Mouse (Mus musculus) heart, embryonic 11.5 days (tissue): Measurements from ENCODE around the gene Gm20388. TPM values are rescaled to one million over a fixed set of nuclear protein-coding genes. Genes with fewer than 3 reads are reported as not detected.

Source experiments
- ATAC-seq: fragments of 200-750 bp; cut with Nextera tagmentation; replicated peaks from 2 replicates; pipeline ENCODE4 v1.8.0; 2017; ENCODE audit warnings: moderate library complexity; ENCODE audit not compliant: insufficient number of reproducible peaks, low FRiP score, low TSS enrichment
- H3K27ac ChIP-seq: fragments of 300-500 bp; sonication (generic); 2 replicates; pipeline ENCODE4 v1.5.1; 2014; ENCODE audit warnings: mild to moderate bottlenecking, low read depth, low read length
- H3K27me3 ChIP-seq: fragments of 300-500 bp; sonication (generic); 2 replicates; pipeline ENCODE4 v1.6.1; 2014; ENCODE audit warnings: mild to moderate bottlenecking, low read length, mixed read lengths; ENCODE audit not compliant: control insufficient read depth, insufficient read depth
- H3K36me3 ChIP-seq: fragments of 300-500 bp; sonication (generic); 2 replicates; pipeline ENCODE4 v1.6.1; 2014; ENCODE audit warnings: mild to moderate bottlenecking, low read length, moderate library complexity, mixed read lengths; ENCODE audit not compliant: control insufficient read depth, insufficient read depth
- H3K4me1 ChIP-seq: fragments of 300-500 bp; sonication (generic); 2 replicates; pipeline ENCODE4 v1.6.1; 2014; ENCODE audit warnings: low read length; ENCODE audit not compliant: control insufficient read depth, insufficient read depth
- H3K4me2 ChIP-seq: fragments of 300-500 bp; sonication (generic); 2 replicates; pipeline ENCODE4 v1.6.1; 2014; ENCODE audit warnings: mild to moderate bottlenecking, moderate library complexity
- H3K4me3 ChIP-seq: fragments of 300-500 bp; sonication (generic); 2 replicates; pipeline ENCODE4 v1.5.1; 2014; ENCODE audit warnings: low read depth, low read length
- H3K9ac ChIP-seq: fragments of 300-500 bp; sonication (generic); 2 replicates; pipeline ENCODE4 v1.6.1; 2014; ENCODE audit warnings: mild to moderate bottlenecking, low read depth, low read length, moderate library complexity
- H3K9me3 ChIP-seq: fragments of 300-500 bp; sonication (generic); replicated peaks from 2 replicates; pipeline ENCODE4 v1.6.1; 2016; ENCODE audit warnings: low read length; ENCODE audit not compliant: control insufficient read depth
- WGBS: fragments of 180-500 bp; shearing (Covaris S2); extraction: QIAGEN DNeasy Blood & Tissue Kit; methylation state at CpG from one replicate; pipeline ENCODE4 v1.1.7; 2014; ENCODE audit not compliant: insufficient replicate concordance; 5-methylcytosine and 5-hydroxymethylcytosine counted together
- polyA plus RNA-seq: library from polyadenylated mRNA; unstranded; fragments of >200 nt; fragmentation: Nextera tagmentation; extraction: Ambion mirVana; gene quantifications from 2 replicates; pipeline ENCODE4 v1.2.1, GENCODE M21; 2014

The Gm20388 gene
- polyA plus RNA-seq, 1 experiment from 2014 or later = 6.4 TPM

DNA sequence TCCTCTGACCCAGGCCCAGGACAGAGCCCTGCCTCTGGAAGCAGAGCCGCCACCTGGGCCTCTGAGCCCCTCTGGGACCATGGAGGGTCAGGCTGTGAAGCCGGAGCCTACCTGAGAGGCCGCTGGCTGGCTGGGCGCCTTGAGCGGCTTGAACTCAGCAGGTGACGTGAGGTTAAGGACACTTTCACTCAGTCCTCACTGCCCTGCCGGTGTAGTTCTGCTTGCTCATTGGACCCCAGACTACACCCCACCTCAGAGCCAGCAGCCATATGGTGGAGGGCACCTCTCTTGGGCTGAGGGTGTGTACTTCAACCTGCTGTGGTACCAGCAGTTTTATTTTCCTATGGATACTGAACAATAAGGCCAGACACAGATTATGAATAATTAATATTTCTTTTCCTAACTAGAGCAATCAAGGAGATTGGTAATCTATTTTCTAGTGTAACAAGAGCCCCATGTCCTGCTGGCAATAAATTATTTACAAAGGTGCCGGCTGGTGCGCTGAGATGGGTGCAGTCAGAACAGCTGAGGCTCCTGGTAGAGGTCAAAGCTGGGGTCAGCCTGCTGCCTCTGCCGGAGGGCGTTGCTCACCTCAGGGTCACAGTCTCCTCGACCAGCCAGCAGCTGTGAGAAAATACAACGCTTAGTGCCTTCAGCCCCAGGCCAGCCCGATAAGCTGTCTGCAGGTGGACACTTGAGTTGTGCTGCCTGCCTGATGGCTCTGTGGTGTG is 3357.4 kb downstream of the Gm20388 start:
- no peaks in the 10 kb centered on the region for H3K9me3 ChIP-seq
- peak; percentile 41; the same call in 1 of the 2 replicates for ATAC-seq
- no peaks in the 10 kb centered on the region for H3K27me3 ChIP-seq
- no peak overlapping the region for H3K4me3 ChIP-seq
- no peak overlapping the region for H3K4me2 ChIP-seq
- no peak overlapping the region for H3K27ac ChIP-seq
- 0 out of 2 replicates have a peak, but pooled peaks cover 5% of the 10 kb centered on the region for H3K4me1 ChIP-seq
- peaks cover 37% of the 10 kb centered on the region for H3K36me3 ChIP-seq
- WGBS = 78% methylated on average over 14 of the region's 14 CpGs
- H3K9ac ChIP-seq = no peak overlapping the region

DNA sequence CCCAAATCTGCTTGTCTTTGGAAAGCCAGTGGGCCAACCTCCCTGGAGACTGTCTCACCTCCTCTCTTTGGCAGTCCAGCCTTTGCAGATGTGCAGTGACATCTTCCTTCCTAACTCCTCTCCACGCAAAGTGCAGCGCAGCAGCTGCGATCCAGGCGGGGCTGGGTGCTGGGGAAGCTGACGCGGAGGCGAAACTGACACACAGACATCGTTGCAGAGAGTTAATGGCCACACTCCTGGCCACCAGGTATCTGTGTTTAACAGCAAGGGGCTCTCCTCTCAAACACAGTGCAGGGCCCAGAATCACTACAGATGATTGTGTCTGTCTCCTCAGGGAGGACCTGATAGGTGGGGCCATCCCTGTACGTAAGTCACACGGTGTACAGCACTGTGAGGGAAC is 3360.5 kb downstream of the Gm20388 start:
- Histone ChIP-seq H3K4me1 (0 out of 2 replicates have a peak, but pooled peaks cover 5% of the 10 kb centered on the region), H3K4me3 (no peak overlapping the region), H3K4me2 (no peak overlapping the region), H3K27ac (no peak overlapping the region), H3K9ac (no peak overlapping the region), H3K9me3 (no peaks in the 10 kb centered on the region), H3K27me3 (no peaks in the 10 kb centered on the region), H3K36me3 (peaks cover 27% of the 10 kb centered on the region)
- no peak for ATAC-seq
- 92% methylated on average over 10 of the region's 10 CpGs for WGBS

DNA sequence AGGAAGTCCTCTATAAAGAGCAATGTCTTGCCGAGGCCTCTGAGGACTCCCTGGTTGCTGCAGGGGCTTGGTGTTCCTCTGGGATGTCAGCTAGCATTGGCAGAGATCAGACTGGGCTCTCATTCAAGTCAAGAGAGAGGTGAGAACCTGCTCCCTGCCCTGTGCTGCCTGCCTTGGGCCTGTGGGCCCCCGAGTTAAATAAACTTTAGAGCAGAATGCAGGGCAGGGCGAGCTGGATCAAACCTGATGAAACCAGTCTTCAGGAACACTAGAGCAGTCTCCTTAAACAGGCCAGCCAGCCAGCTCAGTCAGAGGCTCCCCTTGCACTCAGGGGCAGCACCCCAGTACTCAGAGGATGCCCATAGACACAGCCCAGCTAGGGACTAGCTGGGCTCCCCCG is 3361.3 kb downstream of the Gm20388 start:
- Histone ChIP-seq H3K4me2 (no peak overlapping the region), H3K4me1 (0 out of 2 replicates have a peak, but pooled peaks cover 5% of the 10 kb centered on the region), H3K9me3 (no peaks in the 10 kb centered on the region), H3K9ac (no peak overlapping the region), H3K4me3 (no peak overlapping the region), H3K36me3 (peaks cover 27% of the 10 kb centered on the region), H3K27me3 (no peaks in the 10 kb centered on the region), H3K27ac (no peak overlapping the region)
- no peak for ATAC-seq
- 67% methylated on average over 4 of the region's 4 CpGs for WGBS

DNA sequence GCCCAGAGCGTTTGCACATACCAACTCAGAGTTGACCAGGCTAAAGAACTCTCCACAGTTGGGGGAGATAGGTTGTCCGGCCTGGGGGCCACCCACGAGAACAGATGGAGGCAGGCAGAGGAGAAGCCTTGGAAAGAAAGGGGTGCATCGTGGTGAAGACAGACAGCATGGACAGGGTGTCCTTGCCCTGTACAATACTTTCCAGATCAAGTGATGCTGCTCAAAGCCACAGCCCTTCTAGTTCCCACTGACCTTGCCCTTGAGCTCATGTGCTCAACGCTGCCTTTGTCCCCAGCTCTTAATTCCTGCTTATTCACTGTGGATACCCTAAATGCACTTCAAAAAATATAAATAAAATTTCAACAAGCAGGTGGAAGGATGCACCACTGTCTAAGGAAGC is 3363.8 kb downstream of the Gm20388 start:
- no peak for ATAC-seq
- no peaks in the 10 kb centered on the region for H3K9me3 ChIP-seq
- H3K4me1 ChIP-seq = no peaks in the 10 kb centered on the region
- H3K27ac ChIP-seq = no peak overlapping the region
- H3K9ac ChIP-seq = no peak overlapping the region
- H3K36me3 ChIP-seq = peaks cover 15% of the 10 kb centered on the region
- no peak overlapping the region for H3K4me3 ChIP-seq
- H3K4me2 ChIP-seq = no peak overlapping the region
- H3K27me3 ChIP-seq = no peaks in the 10 kb centered on the region
- WGBS = 87% methylated on average over 5 of the region's 5 CpGs

DNA sequence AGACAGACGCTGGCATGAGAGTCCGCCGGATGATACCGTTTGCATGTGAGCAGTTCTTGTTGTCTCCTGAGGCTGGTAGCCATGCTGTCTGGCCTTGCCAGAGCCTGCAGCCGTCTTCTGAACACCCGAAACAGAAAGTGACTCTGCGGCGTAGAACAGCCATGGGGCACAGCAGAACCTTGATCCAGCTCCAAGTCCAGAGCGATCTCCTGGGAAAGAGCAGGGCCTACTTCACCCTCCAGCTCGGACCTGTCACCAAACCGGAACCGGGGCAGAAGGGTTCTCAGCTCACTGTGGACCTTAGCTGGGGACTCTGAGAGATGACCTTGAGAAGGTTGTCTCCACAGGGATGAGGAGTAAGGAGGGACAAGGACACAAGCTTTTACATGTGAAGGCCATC is 3364.5 kb downstream of the Gm20388 start:
- no peak for ATAC-seq
- H3K4me3 ChIP-seq = no peak overlapping the region
- H3K9me3 ChIP-seq = no peaks in the 10 kb centered on the region
- H3K27me3 ChIP-seq = no peaks in the 10 kb centered on the region
- H3K9ac ChIP-seq = no peak overlapping the region
- H3K36me3 ChIP-seq = peaks cover 10% of the 10 kb centered on the region
- no peaks in the 10 kb centered on the region for H3K4me1 ChIP-seq
- WGBS = 92% methylated on average over 12 of the region's 12 CpGs
- no peak overlapping the region for H3K4me2 ChIP-seq
- no peak overlapping the region for H3K27ac ChIP-seq

DNA sequence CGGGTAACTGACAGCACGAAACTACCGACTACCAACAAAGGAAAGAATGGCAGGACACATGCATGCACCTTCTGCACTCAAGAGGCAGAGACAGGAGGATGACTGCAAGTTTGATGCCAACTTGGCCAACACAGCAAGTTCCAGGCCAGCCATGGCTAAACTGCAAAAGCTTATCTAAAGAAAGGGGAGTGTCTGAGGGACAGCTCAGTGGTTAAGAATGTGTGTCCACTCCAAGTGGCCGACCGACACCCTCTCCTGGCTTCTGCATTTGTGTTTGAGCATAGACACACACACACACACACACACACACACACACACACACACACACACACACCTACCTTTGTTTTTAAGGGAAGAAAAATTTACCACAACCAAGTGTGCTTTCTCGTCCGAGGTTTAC is 3367.8 kb downstream of the Gm20388 start:
- no peak overlapping the region for H3K27ac ChIP-seq
- no peaks in the 10 kb centered on the region for H3K4me1 ChIP-seq
- H3K9me3 ChIP-seq = no peaks in the 10 kb centered on the region
- H3K9ac ChIP-seq = no peak overlapping the region
- H3K36me3 ChIP-seq = peaks cover 15% of the 10 kb centered on the region; the same call in 1 of the 2 replicates
- H3K4me2 ChIP-seq = no peak overlapping the region
- WGBS = 65% methylated on average over 7 of the region's 7 CpGs
- no peak for ATAC-seq
- no peaks in the 10 kb centered on the region for H3K27me3 ChIP-seq
- no peak overlapping the region for H3K4me3 ChIP-seq

DNA sequence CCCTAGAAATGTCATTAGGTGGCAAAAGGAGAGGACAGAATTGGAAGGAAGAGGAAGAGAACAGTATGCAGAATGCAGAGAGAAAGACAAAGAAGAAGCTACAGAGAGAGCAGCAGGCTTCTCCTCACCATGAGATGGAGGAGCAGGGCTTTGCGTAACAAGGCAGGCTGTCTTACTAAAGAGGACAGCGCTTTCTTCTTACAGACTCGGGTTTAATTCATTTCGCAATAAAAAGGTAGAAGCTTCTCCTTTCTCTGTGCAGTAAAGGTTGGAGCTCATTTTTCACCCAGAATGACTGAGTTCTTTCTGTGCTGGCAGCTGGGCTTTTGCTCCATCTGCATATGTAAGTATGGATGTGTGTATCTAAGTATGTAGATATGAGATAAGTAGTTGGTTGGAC is 3369.2 kb downstream of the Gm20388 start:
- Histone ChIP-seq H3K4me3 (no peak overlapping the region), H3K27ac (no peak overlapping the region), H3K4me2 (no peak overlapping the region), H3K4me1 (peaks cover 2% of the 10 kb centered on the region; the same call in 1 of the 2 replicates), H3K36me3 (peaks cover 12% of the 10 kb centered on the region; the same call in 1 of the 2 replicates), H3K27me3 (no peaks in the 10 kb centered on the region), H3K9me3 (no peaks in the 10 kb centered on the region), H3K9ac (no peak overlapping the region)
- 92% methylated on average over 4 of the region's 4 CpGs for WGBS
- no peak for ATAC-seq

DNA sequence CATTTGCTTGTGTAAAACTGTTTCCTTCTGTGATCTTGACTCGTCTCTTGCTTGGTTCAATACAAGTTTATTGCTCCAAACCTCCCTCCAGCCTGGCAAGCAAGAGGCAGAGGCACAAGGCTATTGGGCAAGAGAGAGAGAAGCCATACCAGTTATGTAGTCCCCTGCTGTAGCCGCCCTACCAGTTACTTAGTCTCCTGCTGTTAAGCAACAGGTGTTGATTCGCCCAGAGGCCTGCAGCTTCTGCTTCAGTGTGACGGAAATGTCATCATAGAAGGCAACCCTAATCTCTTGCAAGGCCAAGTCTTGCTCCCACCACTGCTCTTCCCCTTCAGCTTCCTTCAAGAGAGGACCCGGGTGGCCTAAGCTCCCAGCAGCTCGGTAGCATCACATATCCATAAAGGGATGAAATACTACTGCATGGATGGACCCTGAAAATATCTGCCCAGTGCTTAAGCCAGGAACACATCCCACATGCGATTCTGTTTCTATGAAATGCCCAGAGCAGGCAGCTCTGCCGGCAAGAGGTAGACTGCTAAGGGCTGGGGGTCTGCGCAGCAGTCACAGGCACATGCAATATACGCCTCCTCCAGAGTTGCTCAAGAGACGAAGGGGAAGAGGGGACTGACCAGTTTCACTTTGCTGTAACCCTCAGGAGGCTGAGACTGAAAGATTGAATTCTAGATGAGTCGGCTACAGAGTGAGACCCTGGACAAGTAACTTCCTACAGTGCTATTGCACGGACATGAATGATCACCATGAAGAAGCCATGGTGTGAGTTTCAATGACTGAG is 3369.9 kb downstream of the Gm20388 start:
- Histone ChIP-seq H3K27ac (no peak overlapping the region), H3K4me2 (no peak overlapping the region), H3K4me3 (no peak overlapping the region), H3K36me3 (peaks cover 12% of the 10 kb centered on the region; the same call in 1 of the 2 replicates), H3K9me3 (no peaks in the 10 kb centered on the region), H3K4me1 (peaks cover 3% of the 10 kb centered on the region; the same call in 1 of the 2 replicates), H3K9ac (no peak overlapping the region), H3K27me3 (no peaks in the 10 kb centered on the region)
- WGBS = 83% methylated on average over 13 of the region's 13 CpGs
- ATAC-seq = no peak
